In genomic region chr1:80180767-80181413, GRCm38 (mm10) we compare ENCODE assay signal across 9 mouse cellular contexts. TPM values are rescaled to one million over a fixed set of nuclear protein-coding genes. Genes with fewer than 3 reads are reported as not detected.
DNase-seq lines count a peak whose midpoint lies in the region; ATAC-seq lines count a peak whose summit lies in the region.
"Had no signal": no experiment of that assay in that cellular context is flagged by ENCODE, and none has a peak within 500 bp of the region (broad histone marks: within the 10 kb centered on the region; RNA-seq: fewer than 3 reads in every experiment).

No protein-coding gene starts in this region.

- intact Hi-C loops in heart, postnatal 10 days (cut with DNase I) = loop anchor here (1.0 to 5.0 kb wide), 5 partner anchors 62 to 1121 kb away; no protein-coding TSS in a partner anchor

- no peaks in the 10 kb centered on the region for H3K36me3 ChIP-seq in kidney, embryonic 14.5 days (ENCODE audit: control insufficient read depth, insufficient read depth, low read length)
- H3K36me3 ChIP-seq in midbrain, embryonic 14.5 days (ENCODE audit: control insufficient read depth, insufficient read depth, low read length) = no peaks in the 10 kb centered on the region
- H3K36me3 ChIP-seq: neural tube, embryonic 13.5 days had no signal

- 40% methylated on average over 13 of the region's 13 CpGs for WGBS in kidney, embryonic 14.5 days
- 41% methylated on average over 13 of the region's 13 CpGs for WGBS in midbrain, embryonic 14.5 days

- DNase-seq in kidney, adult 9 months = peak; percentile 74
- DNase-seq in adipocyte (ENCODE audit: low spot score) = peak; percentile 75
- peak; percentile 85 for DNase-seq in embryo, embryonic 10.5 days (ENCODE audit: low spot score)
- peak; percentile 70 to 79 for DNase-seq in heart, postnatal 10 days
- DNase-seq in left cerebral cortex, adult 11 months (ENCODE audit: low spot score) = peak; percentile 55
- peak; percentile 88 for DNase-seq in midbrain, embryonic 14.5 days
- peak; percentile 37 to 67 for DNase-seq in spleen, postnatal 4 days (ENCODE audit: low spot score in 2 of 2)

- no peaks in the 10 kb centered on the region for H3K4me1 ChIP-seq in kidney, embryonic 14.5 days (ENCODE audit: control insufficient read depth, insufficient read depth, low read length)
- H3K4me1 ChIP-seq in midbrain, embryonic 14.5 days (ENCODE audit: control insufficient read depth, insufficient read depth, low read length) = no peaks in the 10 kb centered on the region
- H3K4me1 ChIP-seq: neural tube, embryonic 13.5 days had no signal

- no peak overlapping the region for H3K27ac ChIP-seq in kidney, embryonic 14.5 days (ENCODE audit: low read depth, low read length)
- H3K27ac ChIP-seq in midbrain, embryonic 14.5 days (replicated peaks; ENCODE audit: low read depth, low read length) = no peak overlapping the region
- H3K27ac ChIP-seq: neural tube, embryonic 13.5 days had no signal

- no peaks in the 10 kb centered on the region for H3K27me3 ChIP-seq in kidney, embryonic 14.5 days (ENCODE audit: control insufficient read depth, insufficient read depth, low read length)
- H3K27me3 ChIP-seq in midbrain, embryonic 14.5 days (ENCODE audit: control insufficient read depth, insufficient read depth, low read length) = no peaks in the 10 kb centered on the region
- H3K27me3 ChIP-seq: neural tube, embryonic 13.5 days had no signal

- no peaks in the 10 kb centered on the region for H3K9me3 ChIP-seq in kidney, embryonic 14.5 days (ENCODE audit: control insufficient read depth, low read length)
- H3K9me3 ChIP-seq in midbrain, embryonic 14.5 days (ENCODE audit: control insufficient read depth, low read length) = 0 out of 2 replicates have a peak, but pooled peaks cover 3% of the 10 kb centered on the region
- H3K9me3 ChIP-seq: neural tube, embryonic 13.5 days had no signal

- H3K4me2 ChIP-seq in kidney, embryonic 14.5 days (replicated peaks; ENCODE audit: low read depth, low read length) = no peak overlapping the region
- H3K4me2 ChIP-seq in midbrain, embryonic 14.5 days (ENCODE audit: low read length) = no peak overlapping the region
- H3K4me2 ChIP-seq: neural tube, embryonic 13.5 days had no signal

- H3K9ac ChIP-seq in kidney, embryonic 14.5 days (ENCODE audit: low read depth, low read length) = no peak overlapping the region
- H3K9ac ChIP-seq in midbrain, embryonic 14.5 days (replicated peaks; ENCODE audit: low read length) = no peak overlapping the region
- H3K9ac ChIP-seq: neural tube, embryonic 13.5 days had no signal

- ATAC-seq in kidney, embryonic 14.5 days (ENCODE audit: low FRiP score, low TSS enrichment) = no peak
- no peak; the same call in 1 of the 2 replicates for ATAC-seq in midbrain, embryonic 14.5 days (ENCODE audit: low FRiP score, low TSS enrichment)

- no peak overlapping the region for H3K4me3 ChIP-seq in kidney, embryonic 14.5 days (ENCODE audit: low read length)
- H3K4me3 ChIP-seq in midbrain, embryonic 14.5 days (replicated peaks; ENCODE audit: low read depth, low read length) = no peak overlapping the region
- H3K4me3 ChIP-seq: neural tube, embryonic 13.5 days had no signal

RNA-seq across cellular contexts. Expression of gene Fam124b, which starts 37.4 kb away (rescaled TPM):
- polyA plus RNA-seq in kidney, embryonic 14.5 days (2014; fragmentation: Nextera tagmentation; extraction: Ambion mirVana) = 0.84 and 1.0 TPM in 2 replicates
- 1 to 10 TPM; 8.4 to 9.5 TPM for total RNA-seq in heart, postnatal 10 days (2021)
- polyA plus RNA-seq in midbrain, embryonic 14.5 days (2014; fragmentation: Nextera tagmentation; extraction: Ambion mirVana) = 0.49 and 0.59 TPM in 2 replicates
